Mouse (Mus musculus): ENCODE measurements around the gene Slc38a6.

DNA sequence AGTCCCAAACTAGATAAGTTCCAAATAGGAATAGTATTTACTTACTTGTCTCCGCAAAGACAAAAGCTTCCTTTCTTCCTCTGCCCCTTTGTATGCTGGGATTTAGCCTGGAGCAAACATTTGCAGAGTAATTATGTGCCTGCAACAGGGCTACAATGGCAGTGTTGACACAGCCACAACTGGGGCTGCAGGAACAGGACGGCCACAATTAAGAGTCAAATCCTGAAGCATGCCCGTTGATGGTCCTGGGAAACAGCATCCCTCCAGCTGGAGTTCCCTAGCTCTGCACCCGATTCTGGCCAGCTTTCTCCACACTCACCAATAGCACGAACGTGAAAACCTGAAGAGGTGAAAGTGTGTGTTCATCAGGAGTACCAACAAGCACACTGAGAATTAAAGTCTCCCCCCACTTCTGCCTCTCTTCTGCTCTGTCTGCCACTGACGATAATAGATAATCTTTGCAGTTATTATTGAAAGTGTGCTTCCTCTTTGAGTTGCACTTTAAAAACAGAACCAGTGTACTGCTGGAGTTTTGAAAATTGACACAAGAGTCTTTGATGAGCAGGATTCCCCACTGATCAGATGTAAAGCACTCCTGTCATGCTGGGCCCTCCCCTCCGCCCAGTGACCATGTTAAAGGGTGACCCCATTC is 54.2 kb downstream of the Slc38a6 start:
- no peak for TF ChIP-seq CTCF (conservative IDR thresholded peaks at IDR 0.05 in 1 of 2, IDR thresholded peaks at IDR 0.05 in 1 of 2; ENCODE audit: low read depth in 2 of 2, low read length in 2 of 2)
- TF ChIP-seq TBP (conservative IDR thresholded peaks at IDR 0.05; ENCODE audit: low read depth, low read length) = no peak
